Mouse (Mus musculus): Measurements from ENCODE around the gene Olfr1106. TPM values are rescaled to one million over a fixed set of nuclear protein-coding genes. Genes with fewer than 3 reads are reported as not detected.

The Olfr1106 gene
- total RNA-seq (2021) = not detected
- long read RNA-seq = 0 reads

DNA sequence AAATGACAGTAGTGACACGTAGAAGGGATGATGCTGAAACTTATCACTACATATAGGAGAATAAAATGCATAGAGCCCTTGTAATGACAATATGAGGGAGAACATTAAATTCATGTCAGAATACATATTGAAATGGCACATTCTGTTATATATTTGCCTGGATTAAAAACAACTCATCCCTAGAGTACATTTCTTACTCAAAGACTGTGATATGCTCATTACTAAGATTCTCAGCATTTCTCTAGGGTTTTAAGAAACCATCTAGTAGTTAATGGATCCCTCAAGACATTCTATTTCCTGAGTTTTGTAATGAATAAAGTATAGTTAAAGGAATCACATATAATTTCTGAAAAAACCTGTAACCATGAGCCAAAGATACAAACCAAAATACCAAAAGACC, at the start of gene Olfr1106:
Gene Olfr1106 (minus strand): TSS at position 101 of the 400 bp plus-strand sequence.
- DNase-seq (ENCODE audit: low spot score in 2 of 2) = no peak

DNA sequence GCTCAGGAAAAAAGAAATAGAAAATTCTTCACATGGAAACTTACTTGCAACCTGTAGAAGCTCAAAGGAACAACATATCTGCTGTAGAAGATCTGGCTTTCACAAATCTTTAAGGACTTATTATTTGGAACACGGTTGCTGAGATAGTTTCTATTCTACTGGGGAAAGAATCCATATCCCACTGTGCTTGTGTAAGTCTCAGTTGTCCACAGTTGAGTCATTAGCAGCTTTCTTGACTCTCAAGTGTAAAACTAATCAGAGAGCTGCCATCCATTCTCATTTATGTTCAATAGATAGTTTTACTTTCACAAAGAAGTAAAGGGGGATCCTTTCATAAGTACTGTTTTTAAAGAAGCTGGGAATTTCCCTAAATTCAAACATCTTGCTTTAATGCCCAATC, 43.8 kb upstream of the Olfr1106 start, which contains the start of gene Olfr1109:
Gene Olfr1109 (minus strand): TSS at position 101 of the 400 bp plus-strand sequence.
- DNase-seq (ENCODE audit: low spot score in 2 of 2) = no peak

DNA sequence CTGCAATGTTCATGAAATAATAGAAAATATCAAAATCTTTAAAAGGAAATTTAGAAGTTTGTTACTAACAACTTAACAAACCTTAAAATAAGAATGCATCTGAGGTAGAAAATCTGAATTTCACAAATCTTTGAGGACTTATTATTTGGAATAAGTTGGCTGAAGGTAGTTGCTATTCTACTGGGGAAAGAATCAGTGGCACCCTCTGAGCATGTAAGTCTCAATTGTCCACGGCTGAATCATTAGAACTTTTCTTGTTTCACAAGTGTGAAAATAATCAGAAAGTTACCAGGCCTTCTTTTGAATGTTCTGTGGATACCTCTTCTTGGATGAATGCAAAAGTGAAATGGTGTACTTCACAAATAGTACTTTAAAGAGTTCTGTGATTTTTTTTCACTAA, 23.6 kb upstream of the Olfr1106 start, which contains the start of gene Olfr1107:
Gene Olfr1107 (minus strand): TSS at position 101 of the 400 bp plus-strand sequence.
- DNase-seq (ENCODE audit: low spot score in 2 of 2) = no peak

DNA sequence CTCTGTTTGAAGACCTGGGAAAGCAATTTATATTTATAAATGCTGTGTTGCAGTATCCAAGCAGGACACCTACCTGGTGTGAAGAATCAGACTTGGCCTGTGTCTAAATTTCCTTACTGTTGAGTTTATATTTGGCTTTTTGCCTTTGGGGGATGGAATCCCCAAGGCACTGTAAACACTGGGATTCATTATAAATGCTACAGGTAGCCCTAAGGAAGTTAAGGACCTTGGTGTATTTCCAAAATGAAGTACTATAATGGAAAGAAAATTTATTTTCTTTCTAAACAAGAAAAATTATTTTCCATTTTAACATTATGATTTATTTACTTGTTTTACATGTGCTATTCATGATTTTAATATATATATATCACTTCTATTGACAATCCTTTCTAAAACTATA, 15.6 kb downstream of the Olfr1106 start, which contains the start of gene Olfr1105:
Gene Olfr1105 (minus strand): TSS at position 101 of the 400 bp plus-strand sequence.
- DNase-seq (ENCODE audit: low spot score in 2 of 2) = no peak

DNA sequence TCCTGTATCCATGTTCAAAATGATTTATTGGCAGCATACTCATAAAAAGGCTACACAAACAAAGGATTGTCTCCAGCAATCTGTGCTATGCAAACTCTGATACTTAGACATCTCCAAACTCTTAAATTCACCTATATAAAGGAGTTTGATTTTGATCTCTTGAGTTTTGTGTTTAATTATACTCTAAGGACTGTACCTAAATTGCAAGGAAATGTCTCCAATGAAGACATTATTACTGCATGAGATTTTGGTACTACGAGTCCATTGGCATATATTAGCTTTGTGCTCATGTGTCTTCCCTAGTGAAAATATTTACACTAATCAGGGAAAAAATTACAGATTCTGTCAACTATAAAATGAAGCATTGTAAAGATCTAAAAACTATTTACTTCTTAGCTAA, 25.1 kb downstream of the Olfr1106 start, which contains the start of gene Olfr1104:
Gene Olfr1104 (minus strand): TSS at position 101 of the 400 bp plus-strand sequence.
- DNase-seq (ENCODE audit: low spot score in 2 of 2) = no peak

DNA sequence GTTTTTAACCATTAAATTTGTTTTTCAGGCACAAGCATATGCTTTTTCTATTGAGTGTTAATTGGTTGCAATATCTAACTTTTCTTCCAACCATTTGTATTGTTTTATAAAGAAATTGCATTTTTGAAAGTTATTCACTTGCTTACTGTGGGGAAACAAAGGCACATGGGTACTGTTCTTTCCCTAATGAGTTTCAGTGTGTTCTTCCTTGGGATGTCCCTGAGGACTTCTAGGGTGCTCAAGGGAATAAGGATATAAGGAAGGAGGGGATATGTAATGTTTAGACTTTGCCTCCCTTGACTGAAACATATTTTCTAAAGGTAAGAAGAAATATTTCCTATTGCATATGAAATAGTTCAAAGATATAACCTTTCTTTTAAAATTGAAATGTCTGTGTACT, 54.0 kb downstream of the Olfr1106 start, which contains the start of gene Olfr1102:
Gene Olfr1102 (plus strand): TSS at position 301 of the 400 bp plus-strand sequence.
- DNase-seq (ENCODE audit: low spot score in 2 of 2) = no peak

Other genes starting within 250 kb of the Olfr1106 start
- not detected for gene Olfr141, start 242.3 kb downstream of the Olfr1106 start, total RNA-seq (2021)
- gene Olfr1094, start 227.6 kb downstream of the Olfr1106 start, total RNA-seq (2021) = not detected
- not detected for gene Olfr1095, start 200.6 kb downstream of the Olfr1106 start, total RNA-seq (2021)
- gene Gm13723, start 177.5 kb downstream of the Olfr1106 start, total RNA-seq (2021) = not detected
- gene Olfr1097, start 160.1 kb downstream of the Olfr1106 start, total RNA-seq (2021) = not detected
- not detected for gene Olfr1098, start 127.7 kb downstream of the Olfr1106 start, total RNA-seq (2021)
- not detected for gene Olfr1099, start 91.6 kb downstream of the Olfr1106 start, total RNA-seq (2021)
- not detected for gene Olfr1100, start 72.3 kb downstream of the Olfr1106 start, total RNA-seq (2021)
- not detected for gene Olfr1101, start 61.1 kb downstream of the Olfr1106 start, total RNA-seq (2021)
- gene Olfr1102, start 53.9 kb downstream of the Olfr1106 start, total RNA-seq (2021) = not detected
- gene Olfr1104, start 25.2 kb downstream of the Olfr1106 start, total RNA-seq (2021) = not detected
- not detected for gene Olfr1105, start 15.7 kb downstream of the Olfr1106 start, total RNA-seq (2021)
- gene Olfr1107, start 23.5 kb upstream of the Olfr1106 start, total RNA-seq (2021) = not detected
- not detected for gene Olfr1109, start 43.7 kb upstream of the Olfr1106 start, total RNA-seq (2021)
- gene Olfr259, start 62.3 kb upstream of the Olfr1106 start, total RNA-seq (2021) = not detected
- gene Olfr1110, start 88.0 kb upstream of the Olfr1106 start, total RNA-seq (2021) = not detected
- gene Olfr1111, start 100.4 kb upstream of the Olfr1106 start, total RNA-seq (2021) = not detected
- gene Olfr1112, start 135.5 kb upstream of the Olfr1106 start, total RNA-seq (2021) = not detected
- not detected for gene Olfr1113, start 156.7 kb upstream of the Olfr1106 start, total RNA-seq (2021)
- not detected for gene Olfr1115, start 195.7 kb upstream of the Olfr1106 start, total RNA-seq (2021)
- gene Olfr1116, start 215.3 kb upstream of the Olfr1106 start, total RNA-seq (2021) = not detected

Data from layer of hippocampus, adult 18-20 months (tissue).